Mouse (Mus musculus) hindbrain, embryonic 11.5 days (tissue): ENCODE data around the gene Rbm41. TPM values are rescaled to one million over a fixed set of nuclear protein-coding genes. Genes with fewer than 3 reads are reported as not detected.

ENCODE experiments used
- ATAC-seq: fragments of 200-750 bp; cut with Nextera tagmentation; 2 replicates; pipeline ENCODE4 v1.8.0; 2017; ENCODE audit warnings: mild to moderate bottlenecking, moderate TSS enrichment, moderate library complexity; ENCODE audit not compliant: low FRiP score
- DNase-seq: peaks from one replicate; pipeline ENCODE4 v3.0.0-alpha.2; 2015; ENCODE audit warnings: low spot score
- H3K27ac ChIP-seq: fragments of 300-500 bp; sonication (generic); 2 replicates; pipeline ENCODE4 v1.5.1; 2014; ENCODE audit warnings: mild to moderate bottlenecking, low read depth, low read length
- H3K27me3 ChIP-seq: fragments of 300-500 bp; sonication (generic); 2 replicates; pipeline ENCODE4 v1.6.1; 2014; ENCODE audit warnings: mild to moderate bottlenecking, low read length, moderate library complexity, mixed read lengths; ENCODE audit not compliant: control insufficient read depth, insufficient read depth
- H3K36me3 ChIP-seq: fragments of 300-500 bp; sonication (generic); 2 replicates; pipeline ENCODE4 v1.6.1; 2014; ENCODE audit warnings: mild to moderate bottlenecking, low read length, moderate library complexity, mixed read lengths; ENCODE audit not compliant: control insufficient read depth, insufficient read depth
- H3K4me1 ChIP-seq: fragments of 300-500 bp; sonication (generic); replicated peaks from 2 replicates; pipeline ENCODE4 v1.6.1; 2014; ENCODE audit warnings: low read length, mixed read lengths; ENCODE audit not compliant: control insufficient read depth, insufficient read depth
- H3K4me2 ChIP-seq: fragments of 300-500 bp; sonication (generic); replicated peaks from 2 replicates; pipeline ENCODE4 v1.6.1; 2014; ENCODE audit warnings: mild to moderate bottlenecking, low read depth, low read length
- H3K4me3 ChIP-seq: fragments of 300-500 bp; sonication (generic); 2 replicates; pipeline ENCODE4 v1.5.1; 2014; ENCODE audit warnings: low read depth, low read length
- H3K9ac ChIP-seq: fragments of 300-500 bp; sonication (generic); 2 replicates; pipeline ENCODE4 v1.6.1; 2014; ENCODE audit warnings: low read depth, low read length
- H3K9me3 ChIP-seq: fragments of 300-500 bp; sonication (generic); 2 replicates; pipeline ENCODE4 v1.6.1; 2016; ENCODE audit warnings: low read length; ENCODE audit not compliant: control insufficient read depth
- WGBS: fragments of 180-500 bp; shearing (Covaris S2); extraction: QIAGEN DNeasy Blood & Tissue Kit; methylation state at CpG from one replicate; pipeline ENCODE4 v1.1.7; 2014; 5-methylcytosine and 5-hydroxymethylcytosine counted together
- polyA plus RNA-seq: library from polyadenylated mRNA; unstranded; fragments of >200 nt; fragmentation: Nextera tagmentation; extraction: Ambion mirVana; gene quantifications from 2 replicates; pipeline ENCODE4 v1.2.1, GENCODE M21; 2014

Rbm41 gene
- 10.0 and 12.1 TPM in 2 replicates for polyA plus RNA-seq

DNA sequence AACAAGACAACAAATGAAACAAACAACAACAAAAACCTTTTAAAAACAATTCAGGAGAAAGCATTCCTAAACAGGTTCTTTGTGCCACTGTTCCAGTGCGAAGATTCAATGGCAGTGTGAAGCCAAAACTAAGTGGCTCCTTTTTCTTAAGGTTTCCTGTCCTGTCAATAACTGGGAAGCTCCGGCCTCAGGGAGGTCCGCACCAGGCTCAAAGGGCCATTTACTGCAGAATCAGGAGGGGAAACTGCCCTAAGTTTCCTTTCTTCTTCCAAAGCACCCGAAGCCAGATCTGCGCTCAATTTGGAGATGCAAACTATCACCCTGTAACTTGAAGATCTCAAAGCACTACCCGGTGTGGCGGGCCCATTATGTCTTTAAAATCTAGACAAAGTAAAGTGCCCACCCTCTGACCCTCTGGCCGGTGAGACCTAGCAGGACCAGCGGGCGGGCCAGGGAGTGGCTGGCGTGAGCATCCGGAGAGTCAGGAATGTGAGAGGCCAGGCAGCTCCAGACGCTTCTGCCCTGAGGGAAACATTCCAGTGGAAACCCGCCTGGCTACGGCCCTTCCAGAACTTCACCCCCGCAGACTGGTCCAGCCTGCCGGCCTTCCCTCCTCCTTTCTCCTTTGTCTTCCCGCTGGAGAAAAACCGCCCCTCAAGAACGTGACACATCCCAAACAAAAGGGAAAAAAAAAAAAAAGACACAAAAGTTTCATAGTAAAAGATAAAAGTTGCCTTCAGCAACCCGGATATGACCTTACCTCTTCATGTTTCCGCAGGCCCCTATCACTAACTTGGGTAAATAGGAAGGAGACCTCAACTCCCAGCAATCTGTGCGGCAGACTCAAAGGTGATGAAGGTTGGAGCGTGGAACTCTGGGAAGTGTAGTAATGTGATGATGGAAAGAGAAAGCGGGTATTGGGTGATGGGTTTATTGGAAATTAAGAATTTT lies at the start of gene Rbm41:
Rbm41 (minus strand) TSS at position 856 of the 951 bp plus-strand sequence.
- Histone ChIP-seq H3K9ac (peak within 1 kb of the TSS; percentile 56), H3K4me3 (peak within 1 kb of the TSS; percentile 47), H3K36me3 (no peaks in the 10 kb centered on the region), H3K4me1 (no peaks in the 10 kb centered on the region), H3K27me3 (no peaks in the 10 kb centered on the region), H3K27ac (no peak within 1 kb of the TSS), H3K9me3 (no peaks in the 10 kb centered on the region), H3K4me2 (peak within 1 kb of the TSS; percentile 34)
- 17% methylated on average over 25 of the region's 25 CpGs for WGBS
- ATAC-seq (peak; percentile 90), DNase-seq (peak; percentile 51)

DNA sequence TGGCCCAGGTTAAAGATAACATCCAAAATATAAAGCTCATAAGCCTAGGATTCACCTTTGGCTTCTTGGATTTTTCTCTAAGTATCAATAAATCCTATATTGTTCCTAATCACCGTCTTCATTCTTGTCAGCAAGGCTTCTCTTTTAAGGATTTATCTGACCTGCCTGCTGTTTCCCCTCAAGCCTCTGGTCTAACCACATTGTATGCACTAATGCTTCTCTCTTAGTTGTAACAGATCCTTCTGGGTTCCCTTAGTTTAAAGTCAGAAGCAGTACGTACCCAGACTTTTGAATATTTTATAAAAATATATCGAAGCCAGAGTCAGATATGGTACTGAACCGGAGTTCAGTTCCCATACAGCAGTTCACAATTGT lies 283 bp upstream of the Rbm41 start:
- Histone ChIP-seq H3K4me2 (no peak overlapping the region), H3K4me1 (no peaks in the 10 kb centered on the region), H3K27me3 (no peaks in the 10 kb centered on the region), H3K9me3 (no peaks in the 10 kb centered on the region), H3K9ac (no peak overlapping the region), H3K4me3 (no peak overlapping the region), H3K36me3 (no peaks in the 10 kb centered on the region), H3K27ac (no peak overlapping the region)
- peak; percentile 43 for ATAC-seq
- DNase-seq: no peak
- WGBS: 86% methylated on average over 4 of the region's 4 CpGs

DNA sequence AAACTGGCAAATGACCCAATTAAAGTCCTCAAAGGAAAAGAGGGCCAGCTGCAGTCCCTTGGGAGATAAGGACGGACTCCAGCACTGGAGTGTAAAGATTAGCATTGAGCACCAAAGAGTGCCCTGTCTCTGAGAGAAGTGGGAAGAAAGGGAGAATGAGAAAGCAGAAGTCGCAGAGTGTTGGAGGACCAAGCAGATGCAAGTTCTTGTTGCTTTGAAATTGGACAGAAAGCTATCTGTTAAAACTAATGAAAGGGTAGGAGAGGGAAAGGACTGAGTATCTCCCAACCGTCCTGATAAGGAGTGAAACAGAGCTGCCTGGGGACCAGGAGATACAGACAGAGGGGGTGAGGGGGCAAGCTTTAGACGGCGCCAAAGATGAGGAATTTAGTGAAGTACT lies 16.3 kb downstream of the Rbm41 start:
- Histone ChIP-seq H3K36me3 (no peaks in the 10 kb centered on the region), H3K27ac (no peak overlapping the region), H3K9me3 (no peaks in the 10 kb centered on the region), H3K27me3 (no peaks in the 10 kb centered on the region), H3K9ac (no peak overlapping the region), H3K4me2 (no peak overlapping the region), H3K4me3 (no peak overlapping the region), H3K4me1 (no peaks in the 10 kb centered on the region)
- ATAC-seq (no peak), DNase-seq (no peak)
- 88% methylated on average over 5 of the region's 5 CpGs for WGBS

DNA sequence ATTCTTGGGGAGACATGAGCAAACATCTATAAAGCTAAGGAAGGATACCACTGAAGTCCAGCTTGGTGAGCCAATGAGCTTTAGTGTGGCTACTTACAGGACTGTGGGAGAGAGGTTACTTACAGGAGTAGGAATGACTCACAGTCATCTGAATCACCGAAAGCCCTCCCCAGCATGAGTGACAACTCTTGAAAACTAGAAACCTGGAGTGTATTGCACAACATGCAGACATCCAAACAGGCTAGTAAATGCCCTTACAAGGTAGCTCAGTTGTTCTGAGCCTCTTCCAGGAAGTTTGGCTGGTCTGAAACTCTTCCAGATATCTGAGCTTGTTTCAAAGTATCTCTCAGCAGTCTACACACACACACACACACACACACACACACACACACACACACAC lies 64.9 kb downstream of the Rbm41 start:
- 93% methylated on average over 1 of the region's 1 CpGs for WGBS
- no peaks in the 10 kb centered on the region for H3K27me3 ChIP-seq
- H3K4me3 ChIP-seq: no peak overlapping the region
- H3K4me1 ChIP-seq: no peaks in the 10 kb centered on the region
- no peak overlapping the region for H3K9ac ChIP-seq
- H3K9me3 ChIP-seq: no peaks in the 10 kb centered on the region
- ATAC-seq: no peak
- H3K27ac ChIP-seq: no peak overlapping the region
- no peak for DNase-seq
- H3K36me3 ChIP-seq: no peaks in the 10 kb centered on the region
- no peak overlapping the region for H3K4me2 ChIP-seq

DNA sequence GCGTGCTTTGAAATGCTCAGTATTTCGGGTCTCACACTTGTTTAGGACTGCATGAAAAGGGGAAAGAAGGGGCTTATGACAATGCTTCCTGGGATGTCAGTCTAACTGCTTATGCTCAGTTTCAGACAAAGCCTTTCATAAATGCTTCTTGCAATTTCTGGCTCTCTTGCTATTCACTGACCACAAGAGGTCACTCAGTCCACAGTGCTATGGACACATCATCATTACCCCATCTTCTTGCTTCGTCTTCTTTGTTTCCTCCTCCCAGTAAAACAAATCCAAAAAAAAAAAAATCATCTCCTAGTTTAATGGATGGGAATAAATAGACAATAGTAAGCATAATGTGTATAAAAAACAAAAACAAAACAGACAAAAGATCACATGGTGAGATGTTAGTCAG lies 65.9 kb downstream of the Rbm41 start:
- H3K9me3 ChIP-seq: no peaks in the 10 kb centered on the region
- no peak overlapping the region for H3K4me3 ChIP-seq
- 81% methylated on average over 3 of the region's 3 CpGs for WGBS
- ATAC-seq (no peak), DNase-seq (peak; percentile 1)
- H3K4me1 ChIP-seq: no peaks in the 10 kb centered on the region
- no peaks in the 10 kb centered on the region for H3K36me3 ChIP-seq
- no peak overlapping the region for H3K9ac ChIP-seq
- H3K4me2 ChIP-seq: no peak overlapping the region
- no peak overlapping the region for H3K27ac ChIP-seq
- H3K27me3 ChIP-seq: no peaks in the 10 kb centered on the region

DNA sequence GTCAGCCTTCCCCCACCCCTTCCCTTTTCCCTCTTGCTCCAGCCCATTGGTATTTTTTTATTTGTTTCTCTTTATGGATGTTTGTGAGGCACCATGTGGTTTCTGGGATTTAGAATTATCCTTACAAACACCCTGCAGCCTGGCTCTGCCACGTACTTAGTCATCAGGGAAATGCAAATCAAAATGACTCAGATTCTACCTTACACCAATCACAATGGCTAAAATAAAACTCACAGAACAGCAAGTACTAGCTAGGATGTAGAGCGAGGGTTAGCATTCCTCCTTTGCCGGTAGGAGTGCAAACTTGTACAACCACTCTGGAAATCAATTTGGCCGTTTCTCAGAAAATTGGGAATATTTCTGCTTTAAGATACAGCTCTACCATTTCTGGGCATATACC lies 77.8 kb downstream of the Rbm41 start:
- ATAC-seq (no peak), DNase-seq (no peak)
- H3K4me3 ChIP-seq: no peak overlapping the region
- no peak overlapping the region for H3K27ac ChIP-seq
- H3K4me1 ChIP-seq: no peaks in the 10 kb centered on the region
- H3K36me3 ChIP-seq: no peaks in the 10 kb centered on the region
- 91% methylated on average over 4 of the region's 4 CpGs for WGBS
- H3K4me2 ChIP-seq: no peak overlapping the region
- H3K9me3 ChIP-seq: no peaks in the 10 kb centered on the region
- H3K27me3 ChIP-seq: no peaks in the 10 kb centered on the region
- no peak overlapping the region for H3K9ac ChIP-seq

DNA sequence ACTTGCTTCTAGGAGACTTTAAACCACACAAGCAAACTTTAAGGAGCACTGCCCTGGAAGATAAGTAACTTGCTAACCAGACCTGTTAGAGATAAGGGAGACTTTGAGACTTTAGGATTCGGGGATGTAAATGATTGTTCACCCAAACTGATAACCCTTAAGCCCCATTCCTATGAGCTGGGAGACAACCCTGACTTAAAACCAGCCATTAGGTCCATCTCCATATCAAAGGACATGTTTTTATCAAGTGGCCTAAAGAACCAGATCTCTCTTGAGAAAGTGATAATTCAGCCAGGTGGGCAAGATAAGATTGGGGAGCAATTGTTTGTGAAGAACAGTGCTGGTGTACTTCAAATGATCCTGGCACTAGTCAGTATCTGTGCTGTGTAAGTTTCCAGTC lies 107.0 kb downstream of the Rbm41 start:
- DNase-seq (no peak), ATAC-seq (no peak)
- Histone ChIP-seq H3K4me3 (no peak overlapping the region), H3K27me3 (no peaks in the 10 kb centered on the region), H3K4me2 (no peak overlapping the region), H3K4me1 (no peaks in the 10 kb centered on the region), H3K36me3 (no peaks in the 10 kb centered on the region), H3K9me3 (no peaks in the 10 kb centered on the region), H3K9ac (no peak overlapping the region), H3K27ac (no peak overlapping the region)
- 86% methylated on average over 1 of the region's 1 CpGs for whole genome bisulfite sequencing

DNA sequence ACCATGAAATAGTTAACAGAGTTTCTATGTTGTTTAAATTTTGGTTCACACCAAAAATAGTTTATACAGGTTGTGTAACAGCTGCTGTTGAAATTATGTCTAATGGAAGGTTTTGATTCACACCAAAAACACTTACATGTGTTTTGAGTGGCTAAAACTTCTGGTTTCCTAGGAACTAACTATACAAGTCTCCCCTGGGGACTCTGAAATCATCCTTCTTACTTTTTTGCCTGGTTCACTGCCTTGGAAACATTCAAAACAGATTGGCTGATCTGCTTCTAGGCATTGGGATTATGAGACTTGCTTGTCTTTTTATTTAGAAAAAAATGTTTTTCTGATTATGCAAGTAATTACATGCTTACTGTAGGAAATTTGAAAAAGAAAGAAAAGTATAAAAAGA lies 115.2 kb downstream of the Rbm41 start:
- Histone ChIP-seq H3K27me3 (peaks cover 3% of the 10 kb centered on the region; the same call in 1 of the 2 replicates), H3K4me3 (no peak overlapping the region), H3K9ac (no peak overlapping the region), H3K9me3 (no peaks in the 10 kb centered on the region), H3K27ac (no peak overlapping the region), H3K4me2 (no peak overlapping the region), H3K4me1 (no peaks in the 10 kb centered on the region), H3K36me3 (no peaks in the 10 kb centered on the region)
- no peak for DNase-seq
- no peak for ATAC-seq

DNA sequence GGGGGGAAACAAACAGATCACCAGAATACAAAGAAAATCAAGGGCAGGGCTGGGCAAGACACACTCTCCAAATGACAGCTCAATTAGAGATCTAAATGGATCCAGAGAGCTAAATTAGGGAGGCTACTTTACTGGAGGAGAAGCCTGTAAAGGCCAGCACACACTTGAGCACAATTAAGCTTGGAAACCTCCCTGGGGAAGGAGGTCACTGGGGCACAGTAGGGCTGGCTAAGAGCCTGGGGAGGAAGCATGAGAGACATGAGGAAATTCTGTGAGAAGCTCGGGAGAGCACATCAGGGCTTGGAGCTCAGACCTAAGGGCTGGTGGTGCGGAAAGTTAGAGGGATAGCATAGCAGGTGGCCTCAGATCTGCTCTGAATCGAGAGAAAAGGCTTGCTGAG lies 120.5 kb downstream of the Rbm41 start:
- Histone ChIP-seq H3K4me1 (no peaks in the 10 kb centered on the region), H3K27ac (no peak overlapping the region), H3K4me3 (no peak overlapping the region), H3K9ac (no peak overlapping the region), H3K36me3 (no peaks in the 10 kb centered on the region), H3K4me2 (no peak overlapping the region), H3K9me3 (no peaks in the 10 kb centered on the region), H3K27me3 (peaks cover 3% of the 10 kb centered on the region; the same call in 1 of the 2 replicates)
- WGBS: 34% methylated on average over 3 of the region's 3 CpGs
- DNase-seq: no peak
- no peak for ATAC-seq
